Mouse (Mus musculus): ENCODE measurements around the gene Olfml2a. TPM values are rescaled to one million over a fixed set of nuclear protein-coding genes. Genes with fewer than 3 reads are reported as not detected.
A peak's percentile ranks its signal among the peaks of the same experiment; 100 is the strongest.

The Olfml2a gene
- polyA plus RNA-seq, 1 experiment from 2014 or later = 4.7 TPM

- no peak for DNase-seq (ENCODE audit: low spot score)
Measured at GRCm38 (mm10) chr2:38983456-38983855, 51.7 kb downstream of the Olfml2a start.

DNA sequence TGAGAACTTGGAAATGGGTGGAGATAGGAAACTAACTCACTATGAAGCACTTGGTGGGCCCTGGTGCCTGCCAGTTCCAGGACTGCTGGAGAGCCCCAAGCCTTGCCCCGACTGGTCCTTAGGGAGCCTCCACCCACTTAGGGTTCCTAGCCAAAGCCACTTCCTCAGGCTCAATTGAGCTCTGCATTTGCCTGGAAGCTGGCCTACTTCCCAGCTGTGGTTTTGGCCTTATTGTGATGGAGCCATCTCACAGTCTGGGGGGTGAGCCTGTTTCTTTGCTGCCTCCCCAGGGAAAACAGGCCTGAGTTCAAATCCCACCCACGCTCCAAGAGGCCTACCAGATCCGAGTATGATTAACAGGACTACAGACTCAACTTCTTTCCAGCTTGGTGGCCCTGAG is 54.8 kb downstream of the Olfml2a start:
- DNase-seq (ENCODE audit: low spot score) = no peak

GRCm38 (mm10) chr2:38987371-38987770 is 55.6 kb downstream of the Olfml2a start:
- no peak for DNase-seq (ENCODE audit: low spot score)

DNA sequence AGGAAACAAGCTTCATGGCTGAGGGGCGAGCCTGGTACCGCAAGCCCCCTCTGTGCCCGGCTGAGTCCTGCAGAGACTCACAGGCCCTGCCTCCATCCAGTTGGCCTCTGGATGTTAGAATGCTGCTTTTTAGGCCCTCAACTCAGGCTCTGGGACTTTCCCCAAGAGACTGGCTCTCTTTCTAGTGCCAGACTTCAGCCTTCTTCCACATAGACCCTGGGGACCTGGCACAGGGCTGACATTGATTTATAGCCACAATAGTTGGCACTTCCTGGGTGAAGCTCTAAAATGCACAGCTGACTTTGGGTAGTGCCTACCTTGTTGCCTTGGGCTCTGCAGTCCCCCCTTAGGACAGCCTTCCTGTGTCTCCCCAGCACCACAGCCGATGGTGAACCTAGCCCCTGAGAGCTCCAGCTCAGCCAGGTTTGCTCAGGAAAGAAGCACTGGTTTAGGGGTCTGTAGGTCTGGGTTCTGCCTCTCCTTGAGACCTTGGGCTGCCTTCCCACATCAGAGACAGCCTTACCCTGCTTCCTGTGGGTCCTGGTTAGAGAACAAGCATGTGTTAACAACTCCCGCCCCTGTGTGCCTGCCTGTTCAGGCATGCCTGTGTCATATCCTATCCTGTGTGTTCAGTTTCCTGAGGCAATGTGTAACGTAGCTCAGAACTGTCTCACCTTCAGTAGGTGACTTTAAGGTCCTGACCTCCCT is 56.2 kb downstream of the Olfml2a start:
- DNase-seq (ENCODE audit: low spot score) = peak; percentile 71

DNA sequence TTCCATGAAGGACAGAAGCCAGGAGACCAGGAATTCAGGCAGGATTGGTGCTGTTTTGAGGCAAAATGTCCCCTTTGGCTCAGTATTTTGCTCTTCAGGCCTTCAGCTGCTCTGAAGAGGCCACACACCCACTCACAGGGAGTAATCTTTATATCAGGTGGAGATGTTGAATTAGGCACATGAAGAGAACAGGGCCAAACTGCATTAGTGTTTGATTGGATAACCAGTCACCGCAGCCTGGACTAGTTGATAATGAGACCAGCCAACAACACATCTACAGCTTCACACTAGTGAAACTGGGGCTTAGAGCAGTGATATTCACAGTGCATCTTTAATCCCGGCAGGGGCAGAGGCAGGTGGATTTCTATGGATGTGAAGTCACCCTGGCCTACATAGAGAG is 57.2 kb downstream of the Olfml2a start:
- DNase-seq (ENCODE audit: low spot score) = no peak

GRCm38 (mm10) chr2:38992004-38992403 is 60.2 kb downstream of the Olfml2a start:
- DNase-seq (ENCODE audit: low spot score) = no peak

- DNase-seq (ENCODE audit: low spot score) = no peak
Measured at GRCm38 (mm10) chr2:38992452-38992851, 60.7 kb downstream of the Olfml2a start.

DNA sequence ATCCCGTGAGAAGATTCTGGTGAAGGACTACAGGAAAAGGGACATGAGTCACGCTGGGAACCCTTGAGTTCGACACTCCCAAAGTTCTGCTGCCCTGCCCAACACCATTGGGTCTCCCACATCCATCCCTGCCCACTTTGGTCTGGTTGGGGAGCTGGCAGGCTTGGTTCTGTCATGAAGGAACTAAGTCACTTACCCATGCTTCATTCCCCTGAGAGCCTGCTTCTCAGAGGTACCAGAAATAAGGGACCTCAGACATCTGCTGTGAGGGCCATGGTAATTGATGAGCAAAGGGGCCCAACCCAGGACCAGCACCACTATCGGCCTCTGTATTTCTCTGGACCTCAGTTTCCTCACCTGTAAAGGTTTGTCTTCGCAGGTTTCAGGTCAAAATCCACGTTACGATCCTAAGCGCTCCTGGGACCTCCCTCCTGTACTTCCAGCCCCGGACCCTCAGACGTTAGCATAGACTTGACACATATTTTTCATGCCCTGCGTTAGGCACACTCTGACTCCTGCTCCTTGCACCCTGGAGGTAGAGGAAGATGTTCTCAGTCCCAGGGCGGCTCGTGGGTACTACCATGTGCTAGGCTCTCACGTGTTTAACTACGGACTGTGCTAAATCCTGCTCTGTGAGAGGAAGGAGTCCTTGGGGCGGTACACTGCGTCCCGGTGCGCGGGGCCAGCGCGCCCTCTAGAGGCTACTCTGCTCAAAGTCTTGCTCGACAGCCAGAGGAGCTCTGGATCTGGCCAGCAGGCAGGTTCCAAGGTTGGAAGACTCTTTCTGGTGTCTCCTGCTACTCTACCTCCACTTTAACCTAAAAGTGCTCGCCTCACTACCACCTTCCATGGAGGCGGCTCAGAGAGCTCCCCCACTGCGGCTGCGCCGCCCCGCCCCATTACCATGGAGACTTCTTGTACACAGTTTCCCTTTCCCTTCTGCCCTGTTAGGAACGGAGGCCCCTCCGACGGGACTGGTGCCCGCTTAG is 65.9 kb downstream of the Olfml2a start, which contains the start of gene Wdr38:
Gene Wdr38 (plus strand): TSS at position 91 of the 989 bp plus-strand sequence.
- peak; percentile 84 for DNase-seq (ENCODE audit: low spot score)

DNA sequence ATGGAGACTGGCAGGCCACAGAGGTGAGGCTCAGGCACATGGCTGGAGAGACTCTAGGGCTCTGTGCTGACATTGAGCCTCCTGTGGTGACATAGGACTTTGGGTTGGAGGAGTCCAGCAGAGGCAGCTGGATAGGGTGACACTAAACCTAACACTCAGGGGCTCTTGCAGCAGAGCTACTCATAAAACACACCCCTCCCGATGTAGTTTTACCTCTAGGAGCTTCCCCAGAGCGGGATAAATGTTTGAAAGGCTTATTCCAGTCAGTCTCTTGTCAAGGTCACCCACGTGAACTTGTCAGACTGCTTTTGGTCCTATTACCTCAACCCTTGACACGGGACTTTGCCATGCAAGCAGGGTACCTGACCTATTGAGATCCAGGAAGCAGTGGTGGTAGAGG is 67.6 kb downstream of the Olfml2a start:
- no peak for DNase-seq (ENCODE audit: low spot score)

GRCm38 (mm10) chr2:38999910-39000586 is 68.3 kb downstream of the Olfml2a start:
- DNase-seq (ENCODE audit: low spot score) = no peak

GRCm38 (mm10) chr2:39000587-39000919 is 68.8 kb downstream of the Olfml2a start:
- no peak for DNase-seq (ENCODE audit: low spot score)

DNA sequence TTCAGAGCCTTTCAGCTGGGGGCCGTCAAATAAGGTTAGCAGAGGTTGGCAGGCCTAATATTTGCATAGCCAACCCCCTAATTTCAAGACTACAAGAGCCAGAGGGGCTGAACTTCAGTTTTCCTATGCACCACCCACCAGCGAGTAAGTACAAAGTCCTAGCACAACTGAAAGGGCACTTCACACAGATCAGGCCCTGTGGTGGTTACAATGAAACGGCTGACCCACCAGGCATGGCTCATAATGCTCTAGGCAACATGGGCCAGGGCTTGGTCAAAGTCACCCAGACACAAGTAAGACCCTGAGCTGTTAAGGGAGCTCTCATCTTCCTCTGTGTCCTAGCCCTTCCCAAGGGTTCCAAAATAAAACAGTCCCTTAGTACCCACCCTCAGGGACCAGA is 70.1 kb downstream of the Olfml2a start:
- no peak for DNase-seq (ENCODE audit: low spot score)

DNA sequence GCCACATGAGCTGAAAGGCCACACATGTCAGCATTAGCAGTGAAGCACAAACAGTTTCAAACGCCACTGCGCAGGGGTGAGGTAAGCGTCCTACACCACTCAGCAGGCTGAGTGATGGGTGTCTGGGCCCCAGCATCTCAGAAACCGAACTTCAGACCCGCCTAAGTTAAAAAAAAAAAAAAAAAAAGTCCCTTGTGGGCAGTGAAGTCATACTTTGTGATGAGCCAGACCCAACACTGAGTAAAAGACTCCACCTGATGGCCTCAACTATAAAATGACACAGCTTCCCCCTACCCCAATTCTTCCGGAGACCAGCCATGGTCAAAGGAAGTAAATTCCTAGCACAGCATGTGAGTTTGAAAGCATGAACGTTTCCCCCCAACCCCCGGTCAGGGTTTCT is 71.3 kb downstream of the Olfml2a start:
- DNase-seq (ENCODE audit: low spot score) = no peak

- no peak for DNase-seq (ENCODE audit: low spot score)
Measured at GRCm38 (mm10) chr2:39003512-39003911, 71.7 kb downstream of the Olfml2a start.

- DNase-seq (ENCODE audit: low spot score) = peak; percentile 43
Measured at GRCm38 (mm10) chr2:39004372-39004771, 72.6 kb downstream of the Olfml2a start.

DNA sequence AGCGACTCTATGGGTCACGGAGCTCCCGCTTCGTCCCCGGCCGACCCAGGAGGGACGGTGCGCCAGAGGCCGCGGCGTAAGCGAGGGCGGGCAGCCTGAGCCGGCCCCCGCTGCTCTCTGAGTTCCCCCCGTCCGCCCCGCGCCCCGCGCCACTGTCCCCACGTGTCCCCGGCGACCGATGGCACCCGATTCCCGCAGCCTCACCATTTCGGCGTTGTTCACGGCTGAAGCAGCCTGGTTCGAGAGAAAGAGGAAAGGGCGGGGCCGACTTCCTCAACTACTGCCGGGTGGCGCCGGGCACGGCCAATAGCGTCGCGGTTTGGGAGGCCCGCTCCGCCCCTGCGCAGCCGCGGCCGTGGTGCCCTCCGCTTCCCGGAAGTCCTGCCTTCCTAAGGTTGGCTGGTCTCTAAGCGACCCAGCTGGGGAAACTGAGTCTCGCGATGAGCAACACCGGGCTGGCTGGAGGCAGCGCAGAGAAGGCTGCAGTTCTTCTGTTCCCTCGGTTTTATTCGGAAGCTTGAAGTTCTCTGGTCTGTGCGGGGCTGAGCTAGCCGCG is 73.2 kb downstream of the Olfml2a start, which contains the start of gene Arpc5l:
Gene Arpc5l (plus strand): TSS at position 469 of the 556 bp plus-strand sequence.
- peak; percentile 94 for DNase-seq (ENCODE audit: low spot score)

DNA sequence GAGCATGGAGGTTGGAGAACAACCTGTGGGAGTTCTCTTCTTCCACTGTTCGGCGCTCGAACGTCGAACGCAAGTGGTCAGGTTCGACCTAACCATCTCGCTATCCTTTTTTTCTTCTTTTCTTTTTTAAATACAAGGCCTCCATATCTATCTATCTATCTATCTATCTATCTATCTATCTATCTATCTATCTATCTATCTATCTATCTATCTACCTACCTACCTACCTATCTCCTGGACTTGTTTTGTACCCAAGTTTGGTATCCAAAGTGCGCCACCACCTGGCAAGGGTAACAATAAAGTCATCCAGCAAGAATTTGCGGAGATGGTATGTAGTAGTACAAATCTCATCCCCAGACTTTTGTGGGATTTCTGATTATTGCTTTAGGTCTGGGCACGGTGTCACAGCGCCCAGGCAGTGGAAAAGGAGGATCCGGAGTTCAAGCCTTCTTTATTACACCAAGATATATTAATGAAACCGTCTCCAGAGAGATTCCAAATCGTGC is 73.8 kb downstream of the Olfml2a start, which contains the start of gene Rpl35:
Gene Rpl35 (minus strand): TSS at position 51 of the 506 bp plus-strand sequence.
- DNase-seq (ENCODE audit: low spot score) = peak; percentile 58

- no peak for DNase-seq (ENCODE audit: low spot score)
Measured at GRCm38 (mm10) chr2:39006149-39006730, 74.5 kb downstream of the Olfml2a start.

DNA sequence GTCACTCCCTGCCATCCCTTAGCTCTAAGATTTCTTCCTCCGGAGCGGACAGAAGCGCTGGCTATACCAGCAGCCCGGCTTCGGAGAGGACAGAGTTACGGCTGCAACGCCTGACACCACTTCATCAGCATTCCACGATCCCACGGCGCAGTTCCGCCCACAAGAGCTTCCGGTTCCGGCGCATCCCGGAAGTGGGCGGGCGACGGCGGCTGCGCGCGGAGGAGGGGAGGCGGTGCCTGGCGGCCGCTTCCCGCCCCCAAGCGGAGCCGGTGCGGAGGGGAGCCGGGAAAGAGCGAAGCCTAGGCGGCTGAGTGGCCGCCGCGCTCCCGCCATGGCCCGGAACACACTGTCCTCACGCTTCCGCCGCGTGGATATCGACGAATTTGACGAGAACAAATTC is 76.1 kb downstream of the Olfml2a start:
- DNase-seq (ENCODE audit: low spot score) = peak; percentile 94

GRCm38 (mm10) chr2:39008350-39008851 is 76.6 kb downstream of the Olfml2a start:
- DNase-seq (ENCODE audit: low spot score) = peak; percentile 37

Measured in thymus, postnatal 0 days (tissue).